ENCODE assay signal across 11 mouse cellular contexts in genomic region chr19:45174803-45175202, GRCm38 (mm10). TPM values are rescaled to one million over a fixed set of nuclear protein-coding genes. Genes with fewer than 3 reads are reported as not detected.
DNase-seq lines count a peak whose midpoint lies in the region; ATAC-seq and TF ChIP-seq lines count a peak whose summit lies in the region.
"Had no signal": no experiment of that assay in that cellular context is flagged by ENCODE, and none has a peak within 500 bp of the region (broad histone marks: within the 10 kb centered on the region; RNA-seq: fewer than 3 reads in every experiment).

No protein-coding gene starts in this region.

- H3K4me3 ChIP-seq in liver, postnatal 0 days (ENCODE audit: low read depth, low read length): no peak overlapping the region

- H3K9me3 ChIP-seq in liver, postnatal 0 days (ENCODE audit: low read length): no peaks in the 10 kb centered on the region

- peak; percentile 34 for DNase-seq in heart, postnatal 4 days
- no peak for DNase-seq in heart, postnatal 36 days
- DNase-seq in A20 (ENCODE audit: low read depth, low spot score) (peak; percentile 16), Patski (ENCODE audit: low read depth, low spot score) (no peak)
- DNase-seq in liver, postnatal 0 days: peak; percentile 47
- no peak for DNase-seq in layer of hippocampus, adult 9-10 months (ENCODE audit: low spot score)
- DNase-seq in frontal cortex, postnatal 14 days (ENCODE audit: low spot score in 2 of 2): no peak
- no peak for DNase-seq in kidney, adult 18-20 months
- DNase-seq: gastrocnemius, postnatal 25 days; layer of hippocampus, postnatal 36 days had no signal

- TF ChIP-seq CTCF in Patski (IDR thresholded peaks at IDR 0.05): peak; percentile 92
- TF ChIP-seq CTCF in liver, postnatal 0 days (IDR thresholded peaks at IDR 0.05; ENCODE audit: low read depth): peak; percentile 89

- intact Hi-C loops in heart, postnatal 36 days (cut with DNase I): loop anchor here (5.0 kb wide), 1 partner anchor 262 kb away; no protein-coding TSS in a partner anchor

- POLR2A ChIA-PET in Patski (lab: Charles Lee): no interaction called here

- no peak for TF ChIP-seq EP300 in liver, postnatal 0 days (IDR thresholded peaks at IDR 0.05; ENCODE audit: low read depth)

- no peak overlapping the region for H3K9ac ChIP-seq in liver, postnatal 0 days (replicated peaks)

- H3K4me1 ChIP-seq in liver, postnatal 0 days (ENCODE audit: insufficient read depth): no peaks in the 10 kb centered on the region

- H3K27me3 ChIP-seq in Patski: peaks cover 38% of the 10 kb centered on the region
- 0 out of 2 replicates have a peak, but pooled peaks cover 9% of the 10 kb centered on the region for H3K27me3 ChIP-seq in liver, postnatal 0 days (ENCODE audit: insufficient read depth, low read length)

- in situ Hi-C loops in Patski (cut with MboI; ENCODE audit: low pct_unique_long_range_greater_than_20kb): loop anchor here (5.0 kb wide), 1 partner anchor 42 kb away; no protein-coding TSS in a partner anchor

- ATAC-seq in Patski: no peak
- ATAC-seq in liver, postnatal 0 days: no peak

- 60% methylated on average over 7 of the region's 7 CpGs for WGBS in liver, postnatal 0 days (ENCODE audit: insufficient replicate concordance)

- CTCF ChIA-PET in Patski (lab: Charles Lee): interaction anchor here (1.2 to 1.4 kb wide), 2 partner anchors 13 to 42 kb away, joined by 3 to 4 read pairs; no protein-coding TSS in a partner anchor

- H3K36me3 ChIP-seq in liver, postnatal 0 days (replicated peaks; ENCODE audit: insufficient read depth, low read length): no peaks in the 10 kb centered on the region

- no peak overlapping the region for H3K27ac ChIP-seq in liver, postnatal 0 days (ENCODE audit: low read depth)

- H3K4me2 ChIP-seq in liver, postnatal 0 days (ENCODE audit: low read depth, low read length): no peak overlapping the region

RNA-seq across cellular contexts. Expression of gene Tlx1, which starts 24.3 kb away (rescaled TPM):
- 1 to 10 TPM in 1 of 2 experiments, under 1 TPM in 1; 0.88 to 1.4 TPM for total RNA-seq in heart, postnatal 4 days (2021)
- total RNA-seq in heart, postnatal 36 days (2021): not detected
- not detected for polyA plus RNA-seq in Patski (2021)
- not detected in 2 replicates for polyA plus RNA-seq in liver, postnatal 0 days (2015; fragmentation: Nextera tagmentation; extraction: Ambion mirVana)
- total RNA-seq: adrenal gland, postnatal 36 days; gastrocnemius, postnatal 25 days; layer of hippocampus, postnatal 36 days had no signal

Comparison
In these comparisons a context has a peak if more than half of its experiments do, and no peak if none do; other contexts are left out.
1. DNase-seq: peak in heart, postnatal 4 days (single experiment), A20 (single experiment) and liver, postnatal 0 days (single experiment); none in heart, postnatal 36 days (0 of 2), Patski (single experiment), layer of hippocampus, adult 9-10 months (single experiment), frontal cortex, postnatal 14 days (0 of 2) and kidney, adult 18-20 months (single experiment).